Mouse (Mus musculus) ES-Bruce4 (cell line): Measurements from ENCODE around the gene Stil. TPM values are rescaled to one million over a fixed set of nuclear protein-coding genes. Genes with fewer than 3 reads are reported as not detected.

Source experiments
- H3K27ac ChIP-seq: 2 replicates; pipeline ENCODE4 v1.5.1; 2012; ENCODE audit warnings: low read length, inconsistent platforms; ENCODE audit not compliant: insufficient read depth
- H3K27me3 ChIP-seq: 2 replicates; pipeline ENCODE4 v1.6.1; 2012; ENCODE audit warnings: mild to moderate bottlenecking, low read length, inconsistent platforms; ENCODE audit not compliant: control insufficient read depth, poor library complexity, insufficient read depth, severe bottlenecking
- H3K36me3 ChIP-seq: 2 replicates; pipeline ENCODE4 v1.6.1; 2012; ENCODE audit warnings: inconsistent platforms, mild to moderate bottlenecking, low read length, moderate library complexity; ENCODE audit not compliant: control insufficient read depth, poor library complexity, insufficient read depth, severe bottlenecking
- H3K4me1 ChIP-seq: one replicate; pipeline ENCODE4 v1.8.1; 2011; ENCODE audit warnings: low read length; ENCODE audit not compliant: control insufficient read depth, insufficient read depth
- H3K4me3 ChIP-seq: 2 replicates; pipeline ENCODE4 v1.5.1; 2011; ENCODE audit warnings: low read depth, mild to moderate bottlenecking, low read length
- H3K9ac ChIP-seq: 2 replicates; pipeline ENCODE4 v1.6.1; 2012; ENCODE audit warnings: low read depth, mild to moderate bottlenecking, inconsistent platforms; ENCODE audit not compliant: poor library complexity, severe bottlenecking
- H3K9me3 ChIP-seq: replicated peaks from 2 replicates; pipeline ENCODE4 v1.6.1; 2012; ENCODE audit warnings: mild to moderate bottlenecking, low read length, inconsistent platforms; ENCODE audit not compliant: control insufficient read depth, poor library complexity, insufficient read depth, severe bottlenecking
- CTCF ChIP-seq: IDR thresholded peaks from one replicate; pipeline ENCODE4 v1.8.1; 2011; ENCODE audit warnings: low read depth, low read length
- EP300 ChIP-seq: IDR thresholded peaks from 2 replicates; pipeline ENCODE4 v1.6.1; 2011; ENCODE audit warnings: low read depth, low read length; ENCODE audit not compliant: insufficient read depth
- POLR2A ChIP-seq: IDR thresholded peaks from one replicate; pipeline ENCODE4 v1.8.1; 2011; ENCODE audit warnings: low read length; ENCODE audit not compliant: insufficient read depth
- polyA plus RNA-seq: library from polyadenylated mRNA; stranded (reverse); fragments of >200 nt; gene quantifications from 2 replicates; pipeline ENCODE4 v1.2.4, GENCODE M21; 2011; ENCODE audit warnings: low read depth; ENCODE audit not compliant: missing spikeins, insufficient read depth, insufficient read length

The Stil gene
- polyA plus RNA-seq, 1 experiment = 25.3 TPM

DNA sequence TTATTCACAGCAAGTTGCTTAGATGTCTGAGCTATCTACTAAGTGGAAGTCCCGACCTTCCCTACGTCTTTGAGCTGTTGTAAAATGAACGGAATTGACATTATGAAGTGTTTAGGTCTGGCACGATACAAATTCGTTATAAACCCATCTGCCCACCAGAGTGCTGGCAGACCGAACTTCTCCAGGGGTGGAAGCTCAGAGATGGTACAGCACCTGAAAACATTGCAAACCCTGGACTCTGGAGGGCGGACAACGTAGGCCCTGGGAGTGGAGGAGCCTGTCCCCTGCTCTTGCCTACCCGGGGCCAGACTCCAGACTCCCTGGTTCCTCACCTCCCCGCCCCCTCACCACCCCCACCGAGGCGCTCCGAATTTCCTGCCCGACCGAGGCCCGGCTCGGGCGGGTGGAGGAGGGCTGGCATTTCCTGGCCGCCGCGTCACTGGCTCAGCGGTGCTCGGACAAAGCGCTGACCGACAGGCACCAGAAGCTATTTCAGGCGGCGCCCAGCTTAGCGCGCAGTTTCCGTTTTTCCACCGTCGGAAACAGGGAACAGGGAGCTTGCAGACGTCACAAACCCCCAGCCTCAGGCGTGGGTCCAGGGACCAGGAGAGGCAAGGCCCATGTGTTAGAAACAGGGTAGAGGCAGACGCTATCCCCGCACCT, 52.5 kb downstream of the Stil start:
- no peak overlapping the region for H3K27ac ChIP-seq
- peak overlapping the region; percentile 33 for H3K9ac ChIP-seq
- peak overlapping the region; percentile 27 for H3K4me3 ChIP-seq
- H3K9me3 ChIP-seq = 0 out of 2 replicates have a peak, but pooled peaks cover 3% of the 10 kb centered on the region
- H3K36me3 ChIP-seq = no peaks in the 10 kb centered on the region
- peaks cover 27% of the 10 kb centered on the region for H3K27me3 ChIP-seq
- H3K4me1 ChIP-seq = no peaks in the 10 kb centered on the region
- TF ChIP-seq POLR2A (no peak), CTCF (no peak), EP300 (no peak)

DNA sequence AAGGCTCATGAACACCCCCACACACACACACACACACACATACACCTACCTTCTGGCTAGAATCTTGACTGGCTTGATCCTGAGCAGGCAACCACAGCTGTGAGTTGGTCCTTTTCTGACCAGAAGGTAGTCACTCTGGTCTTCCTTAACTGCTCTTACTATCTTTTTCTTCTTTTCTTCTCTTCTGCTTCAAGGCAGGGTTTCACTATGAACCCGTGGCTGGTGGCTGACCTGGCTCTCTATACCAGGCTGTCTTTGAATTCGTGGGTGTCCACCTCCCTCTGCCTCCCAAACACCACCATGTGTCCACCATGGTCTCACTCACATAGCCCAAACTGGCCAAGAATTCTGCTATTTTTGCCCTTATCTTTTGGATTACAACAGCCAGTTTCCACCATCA, 55.1 kb downstream of the Stil start:
- Histone ChIP-seq H3K36me3 (no peaks in the 10 kb centered on the region), H3K4me1 (no peaks in the 10 kb centered on the region), H3K27ac (no peak overlapping the region), H3K4me3 (no peak overlapping the region), H3K27me3 (peaks cover 38% of the 10 kb centered on the region), H3K9ac (no peak overlapping the region), H3K9me3 (0 out of 2 replicates have a peak, but pooled peaks cover 3% of the 10 kb centered on the region)
- no peak for TF ChIP-seq EP300
- TF ChIP-seq CTCF = no peak
- no peak for TF ChIP-seq POLR2A

DNA sequence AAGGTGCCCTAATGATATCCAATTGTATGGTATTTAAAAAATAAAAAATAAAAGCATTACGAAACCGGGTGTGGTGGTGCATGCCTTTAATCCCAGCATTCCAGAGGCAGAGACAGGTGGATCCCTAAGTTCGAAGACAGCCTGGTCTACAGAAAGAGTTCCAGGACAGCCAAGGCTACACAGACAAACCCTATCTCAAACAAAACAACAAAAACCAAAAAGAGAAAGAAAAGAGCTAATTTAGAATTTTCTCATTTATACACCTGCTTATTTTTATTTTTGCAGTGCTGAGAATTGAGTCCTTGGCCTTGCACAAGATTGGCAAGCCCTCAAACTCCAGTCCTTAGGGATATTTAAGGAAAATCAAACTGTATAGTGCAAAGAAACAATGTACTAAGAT, 55.7 kb downstream of the Stil start:
- Histone ChIP-seq H3K9ac (no peak overlapping the region), H3K9me3 (0 out of 2 replicates have a peak, but pooled peaks cover 3% of the 10 kb centered on the region), H3K4me3 (no peak overlapping the region), H3K27ac (no peak overlapping the region), H3K4me1 (no peaks in the 10 kb centered on the region), H3K27me3 (peaks cover 38% of the 10 kb centered on the region), H3K36me3 (no peaks in the 10 kb centered on the region)
- no peak for TF ChIP-seq EP300
- TF ChIP-seq POLR2A = no peak

DNA sequence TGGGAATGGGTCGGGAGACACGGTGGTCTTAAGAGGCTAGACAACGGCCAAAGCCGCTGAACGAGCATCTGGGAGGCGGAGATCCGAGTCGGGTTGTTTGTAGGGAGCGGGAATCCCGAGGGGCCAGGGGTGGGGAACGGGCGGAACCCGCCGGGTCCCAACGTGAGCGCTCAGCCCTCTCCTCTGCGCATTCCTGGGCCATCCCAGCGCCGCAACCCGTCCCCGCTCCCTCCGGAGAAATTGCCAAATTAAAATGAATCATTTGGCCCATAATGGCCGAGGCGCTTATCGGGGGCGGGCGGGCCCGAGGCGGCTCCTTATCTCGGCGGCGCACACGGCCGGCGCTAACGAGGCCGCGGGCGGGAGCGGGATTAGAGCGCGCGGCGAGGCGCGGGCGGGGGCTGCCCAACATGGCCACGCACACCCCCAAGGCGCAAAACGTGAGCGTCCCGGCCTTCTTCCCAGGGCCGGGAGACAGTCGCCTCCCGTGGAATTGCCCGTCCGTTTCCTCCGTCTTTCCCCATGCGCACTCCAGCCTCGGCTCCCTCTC, 56.5 kb downstream of the Stil start, which contains the start of gene Tal1:
Gene Tal1 (plus strand): TSS at position 56 of the 550 bp plus-strand sequence.
- H3K9me3 ChIP-seq = 0 out of 2 replicates have a peak, but pooled peaks cover 3% of the 10 kb centered on the region
- H3K27ac ChIP-seq = no peak within 1 kb of the TSS
- peak within 1 kb of the TSS; percentile 55 for H3K4me3 ChIP-seq
- TF ChIP-seq EP300 (no peak), POLR2A (no peak), CTCF (no peak)
- H3K4me1 ChIP-seq = no peaks in the 10 kb centered on the region
- peak within 1 kb of the TSS; percentile 62 for H3K9ac ChIP-seq
- H3K36me3 ChIP-seq = no peaks in the 10 kb centered on the region
- H3K27me3 ChIP-seq = peaks cover 38% of the 10 kb centered on the region

DNA sequence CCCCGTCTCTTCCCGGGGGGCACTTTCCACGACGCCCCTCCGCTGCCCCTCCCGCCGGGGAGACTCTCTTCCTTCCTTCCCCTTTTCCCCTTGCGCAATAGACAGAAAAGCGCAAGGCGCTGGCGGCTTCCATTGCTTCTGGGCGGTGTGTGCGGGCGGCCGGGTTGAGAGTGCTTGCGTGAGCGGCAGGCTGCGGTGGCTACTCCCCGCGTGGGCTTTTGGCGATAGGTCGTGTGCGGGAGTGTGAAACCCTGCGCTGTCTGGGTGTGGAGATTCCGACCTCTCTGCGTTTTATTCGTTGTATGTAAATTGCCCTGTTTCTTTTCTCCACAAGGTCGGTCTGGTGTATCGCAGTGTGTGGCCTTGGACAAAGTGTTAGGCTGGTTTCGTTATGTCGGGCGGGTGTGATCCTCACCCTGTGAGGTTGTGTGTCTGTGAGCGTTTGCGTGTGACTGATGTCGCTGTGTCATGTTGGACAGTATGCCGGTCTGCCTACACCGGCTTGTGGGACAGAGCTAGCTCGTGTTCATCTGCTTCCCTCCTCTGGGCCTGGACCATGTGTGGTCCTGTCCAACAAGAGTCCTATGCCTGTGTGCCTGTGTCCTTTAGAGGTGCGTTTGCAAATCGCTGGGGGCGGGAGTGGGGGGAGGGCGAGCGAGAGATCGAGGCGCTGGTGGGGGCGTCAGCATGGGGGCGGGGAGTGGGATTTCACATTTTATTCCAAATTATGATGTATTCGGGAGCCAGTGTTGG, 57.1 kb downstream of the Stil start:
- peaks cover 37% of the 10 kb centered on the region for H3K27me3 ChIP-seq
- H3K9me3 ChIP-seq = 0 out of 2 replicates have a peak, but pooled peaks cover 2% of the 10 kb centered on the region
- no peaks in the 10 kb centered on the region for H3K4me1 ChIP-seq
- TF ChIP-seq EP300 = no peak
- no peak for TF ChIP-seq POLR2A
- no peak for TF ChIP-seq CTCF
- no peak overlapping the region for H3K27ac ChIP-seq
- H3K36me3 ChIP-seq = no peaks in the 10 kb centered on the region
- H3K9ac ChIP-seq = peak overlapping the region; percentile 62
- peak overlapping the region; percentile 55 for H3K4me3 ChIP-seq

DNA sequence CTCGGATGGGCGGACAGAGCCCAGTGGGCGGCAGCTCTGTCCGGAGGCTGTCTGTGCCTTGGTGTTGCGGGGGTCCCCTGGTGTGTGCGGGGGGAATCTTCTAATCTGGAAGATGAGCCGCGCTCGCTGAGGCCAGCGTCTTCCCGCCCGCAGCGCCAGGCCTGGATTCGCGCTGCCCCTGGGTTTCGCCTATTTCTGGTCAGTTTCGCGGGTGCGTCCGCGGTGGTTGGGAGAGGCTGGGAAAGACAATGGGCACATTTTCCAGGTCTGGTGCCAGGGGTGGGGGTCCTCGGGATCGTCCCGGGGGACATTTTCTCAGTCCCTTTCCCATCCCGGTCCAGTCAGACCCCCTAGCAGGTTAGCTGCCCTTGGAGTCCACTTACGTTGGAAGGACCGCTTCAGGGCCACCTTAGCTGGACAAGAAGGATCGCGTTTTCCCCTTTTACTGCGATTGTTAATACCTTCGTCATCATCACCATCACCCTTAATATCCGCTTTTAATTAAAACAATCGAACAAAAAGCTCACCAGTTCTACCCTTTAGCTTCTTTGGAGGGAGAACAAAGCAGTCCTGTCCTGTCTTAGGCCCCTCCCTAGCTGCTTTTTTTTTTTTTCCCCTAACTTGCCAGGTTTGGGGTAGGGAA, 57.8 kb downstream of the Stil start:
- Histone ChIP-seq H3K4me3 (no peak overlapping the region), H3K27me3 (peaks cover 35% of the 10 kb centered on the region), H3K9me3 (no peaks in the 10 kb centered on the region), H3K27ac (no peak overlapping the region), H3K4me1 (no peaks in the 10 kb centered on the region), H3K9ac (no peak overlapping the region), H3K36me3 (no peaks in the 10 kb centered on the region)
- TF ChIP-seq EP300 = no peak
- TF ChIP-seq POLR2A = no peak
- TF ChIP-seq CTCF = no peak
